Mouse (Mus musculus) cerebellum, adult 11 months (tissue): ENCODE data around the gene Slc2a13.

Experiments
- DNase-seq: peaks from one replicate; pipeline ENCODE4 v3.0.0; 2022

Slc2a13 gene

GRCm38 (mm10) chr15:91495014-91495413, 78.0 kb downstream of the Slc2a13 start:
- DNase-seq: no peak

DNA sequence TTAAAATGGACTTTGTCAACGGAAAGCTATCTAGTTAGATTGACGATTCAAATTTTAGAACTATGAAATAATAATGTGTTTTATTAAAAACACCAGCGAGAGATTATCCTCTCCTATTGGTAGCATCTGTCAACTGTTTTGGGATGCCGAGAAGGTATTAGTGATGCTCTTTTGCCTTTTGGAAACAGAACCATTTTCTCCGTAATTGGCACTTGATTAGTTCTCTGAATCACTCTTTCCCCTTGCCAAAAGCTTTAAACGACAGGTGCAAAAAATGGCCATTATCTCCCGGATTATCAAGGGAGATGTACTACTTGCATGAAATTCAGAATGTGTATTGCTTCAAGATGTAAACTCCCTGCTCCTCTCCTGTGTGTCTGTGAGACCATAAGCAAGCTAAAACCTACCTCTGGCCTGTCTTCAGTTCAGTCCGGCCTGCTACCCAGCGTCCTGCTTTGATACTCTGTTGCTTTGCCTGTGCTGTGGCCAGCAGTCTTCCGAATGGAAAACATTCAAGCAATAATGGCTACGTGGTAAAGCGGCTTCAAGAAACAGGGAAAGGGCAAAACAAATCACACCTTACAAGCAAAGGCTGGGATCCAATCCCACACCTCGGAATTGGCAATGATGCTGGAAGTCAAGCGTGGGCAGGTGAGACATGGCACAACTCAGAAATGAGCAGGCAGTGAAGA, 93.0 kb downstream of the Slc2a13 start:
- no peak for DNase-seq

- DNase-seq: peak; percentile 43
Measured at GRCm38 (mm10) chr15:91477766-91478165, 95.3 kb downstream of the Slc2a13 start.

DNA sequence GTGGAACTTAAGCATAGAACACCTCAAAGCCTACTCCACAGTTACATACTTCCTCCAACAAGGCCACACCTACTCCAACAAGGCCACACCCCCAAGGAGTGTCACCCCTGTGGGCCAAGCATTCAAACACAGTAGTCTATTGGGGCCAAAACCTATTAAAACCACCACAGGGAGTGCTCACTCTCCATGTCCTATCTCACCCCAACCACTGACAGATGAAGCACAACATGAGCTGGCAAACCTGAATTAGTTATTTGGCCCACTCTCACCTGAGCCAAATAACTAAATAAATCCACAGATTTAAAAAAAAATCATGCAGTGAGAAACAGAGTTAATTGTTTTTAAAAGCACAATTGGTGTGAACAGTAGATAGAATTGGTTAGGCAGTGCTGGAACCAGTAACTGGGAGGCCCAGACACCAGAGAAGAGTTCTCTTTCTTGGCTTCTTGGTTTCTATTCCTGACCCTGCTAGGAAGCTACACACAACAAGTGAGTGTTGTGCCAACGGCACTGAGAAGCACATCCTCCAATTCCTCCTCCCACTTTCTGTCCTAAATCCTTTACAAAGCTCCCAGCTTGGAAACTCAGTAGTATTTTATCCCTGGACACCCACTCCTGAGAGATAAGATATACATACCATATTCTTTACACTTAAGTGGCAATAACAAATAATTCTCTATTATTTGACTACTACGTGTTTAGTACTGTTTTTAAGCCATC, 99.2 kb downstream of the Slc2a13 start:
- DNase-seq: no peak

- DNase-seq: no peak
Measured at GRCm38 (mm10) chr15:91465331-91465730, 107.7 kb downstream of the Slc2a13 start.

DNA sequence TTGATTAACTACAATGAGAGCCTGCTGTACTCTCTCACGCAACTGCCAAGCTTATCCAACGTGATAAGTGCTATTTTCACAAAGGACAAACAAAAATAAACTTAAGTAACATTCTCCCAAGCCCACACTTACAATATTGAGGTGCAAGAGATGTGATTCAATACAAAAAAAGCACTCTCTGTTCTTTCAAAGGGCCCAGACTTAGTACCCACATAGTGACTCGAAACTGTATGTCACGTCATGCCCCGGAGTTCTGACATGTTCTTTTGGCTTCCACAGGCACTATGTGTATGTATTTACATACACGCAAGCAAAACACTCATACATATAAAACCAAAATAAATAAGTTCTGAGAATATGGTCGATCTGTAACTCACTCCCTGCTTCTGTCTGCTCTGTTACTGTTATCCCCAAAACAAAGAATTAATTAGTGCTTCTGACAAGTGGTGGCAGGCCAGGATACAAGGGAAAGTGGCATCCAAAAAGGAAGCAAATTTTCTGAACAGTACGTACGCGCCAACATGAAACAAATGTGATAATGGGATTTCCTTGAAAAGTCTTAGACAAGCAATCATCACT, 109.1 kb downstream of the Slc2a13 start:
- no peak for DNase-seq

GRCm38 (mm10) chr15:91463026-91463661, 109.9 kb downstream of the Slc2a13 start:
- peak; percentile 79 for DNase-seq

DNA sequence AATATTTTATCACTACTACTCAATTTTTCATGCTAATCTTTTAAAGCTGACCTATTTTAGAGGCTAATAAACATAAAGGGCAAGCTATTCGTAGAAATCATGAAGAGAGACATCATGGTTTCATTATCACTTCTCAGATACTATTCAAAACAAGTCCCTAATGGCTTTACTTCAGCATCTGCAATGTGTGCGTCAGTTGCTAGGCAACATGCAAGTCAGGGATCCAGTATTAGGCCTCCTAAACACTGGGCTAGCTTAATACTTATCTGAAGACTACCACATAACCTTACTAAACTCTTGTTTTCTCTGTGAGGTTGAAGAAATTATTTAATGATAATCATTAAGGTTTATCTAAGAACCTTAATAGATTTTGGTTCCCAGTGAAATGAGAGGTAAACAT, 111.1 kb downstream of the Slc2a13 start:
- no peak for DNase-seq

- no peak for DNase-seq
Measured at GRCm38 (mm10) chr15:91457202-91457601, 115.9 kb downstream of the Slc2a13 start.

GRCm38 (mm10) chr15:91445399-91445798, 127.7 kb downstream of the Slc2a13 start:
- peak; percentile 36 for DNase-seq

- no peak for DNase-seq
Measured at GRCm38 (mm10) chr15:91443449-91443848, 129.6 kb downstream of the Slc2a13 start.

GRCm38 (mm10) chr15:91439883-91440282, 133.2 kb downstream of the Slc2a13 start:
- DNase-seq: no peak

DNA sequence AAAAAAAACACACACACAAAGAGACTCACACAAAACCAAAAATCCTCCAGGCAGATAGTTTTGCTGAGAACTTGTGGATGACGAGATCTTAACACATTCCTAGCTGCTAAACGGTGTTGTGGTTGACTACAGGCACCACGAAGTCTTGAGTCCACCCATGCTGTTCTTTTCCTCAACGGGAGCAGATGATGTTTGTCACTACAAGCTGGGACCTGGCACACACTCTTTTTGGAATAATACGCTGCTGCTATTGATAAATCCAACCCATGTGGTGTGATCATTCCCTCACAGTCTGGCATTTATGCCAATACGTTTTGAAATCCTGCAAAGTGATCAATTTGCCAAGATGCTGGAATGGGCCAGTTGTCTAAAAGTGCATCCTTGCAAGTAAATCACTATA, 147.6 kb downstream of the Slc2a13 start:
- no peak for DNase-seq

DNA sequence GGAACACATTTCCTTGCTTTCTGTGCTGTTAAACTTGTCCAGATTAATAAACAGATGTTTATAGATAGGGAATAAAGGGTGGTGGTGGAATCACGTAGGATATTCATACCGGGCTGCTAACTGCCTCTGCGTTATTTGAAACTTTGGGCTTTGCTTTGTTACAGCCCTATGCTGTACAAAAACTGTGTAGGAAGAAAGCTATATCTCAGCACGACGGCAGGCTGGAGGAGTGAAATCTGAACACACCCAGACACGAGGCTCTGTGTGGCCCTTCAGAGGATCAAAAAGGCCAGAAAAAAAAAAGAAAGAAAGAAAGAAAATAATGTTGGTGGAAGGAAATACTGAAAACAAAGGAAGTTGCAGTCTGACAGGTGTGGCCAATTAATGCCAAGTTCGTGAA, 166.1 kb downstream of the Slc2a13 start:
- DNase-seq: no peak

DNA sequence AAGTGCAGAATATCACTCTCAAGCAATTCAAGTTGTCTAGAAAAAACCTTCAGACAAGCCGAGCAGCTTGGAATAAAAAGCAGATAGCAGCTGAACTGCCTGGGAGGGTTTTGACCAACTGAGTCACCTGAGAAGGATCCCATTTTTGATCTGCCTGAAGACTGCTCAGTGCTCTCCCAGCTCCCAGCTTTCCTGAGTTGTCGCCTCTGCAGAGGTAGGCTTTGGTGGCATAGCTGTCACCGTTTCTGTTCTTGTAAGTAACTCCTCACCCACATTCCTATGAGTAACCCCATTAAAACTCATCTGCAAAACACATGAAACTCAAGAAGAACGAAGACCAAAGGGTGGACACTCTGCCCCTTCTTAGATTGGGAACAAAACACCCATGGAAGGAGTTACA, 177.9 kb downstream of the Slc2a13 start:
- no peak for DNase-seq

DNA sequence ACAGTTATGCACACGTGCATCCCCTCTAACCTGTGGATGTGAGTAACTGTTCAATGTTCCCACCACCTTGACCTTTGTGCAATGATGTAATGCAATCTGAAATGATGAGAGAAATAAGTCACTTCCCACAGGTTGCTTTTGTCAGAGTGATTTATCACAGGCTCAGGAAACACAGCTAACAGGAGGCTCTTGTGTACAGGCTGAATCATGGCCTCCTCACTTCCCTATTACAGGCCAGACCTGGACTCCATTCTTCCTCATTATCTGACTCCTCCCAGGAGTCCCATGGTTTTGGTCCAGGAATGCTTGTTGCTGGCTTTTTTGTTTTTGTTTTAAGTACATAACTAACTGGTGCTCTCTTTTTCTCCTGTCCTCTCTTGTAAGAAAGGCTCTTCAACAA, 189.4 kb downstream of the Slc2a13 start:
- DNase-seq: no peak

GRCm38 (mm10) chr15:91382606-91383005, 190.5 kb downstream of the Slc2a13 start:
- DNase-seq: no peak

DNA sequence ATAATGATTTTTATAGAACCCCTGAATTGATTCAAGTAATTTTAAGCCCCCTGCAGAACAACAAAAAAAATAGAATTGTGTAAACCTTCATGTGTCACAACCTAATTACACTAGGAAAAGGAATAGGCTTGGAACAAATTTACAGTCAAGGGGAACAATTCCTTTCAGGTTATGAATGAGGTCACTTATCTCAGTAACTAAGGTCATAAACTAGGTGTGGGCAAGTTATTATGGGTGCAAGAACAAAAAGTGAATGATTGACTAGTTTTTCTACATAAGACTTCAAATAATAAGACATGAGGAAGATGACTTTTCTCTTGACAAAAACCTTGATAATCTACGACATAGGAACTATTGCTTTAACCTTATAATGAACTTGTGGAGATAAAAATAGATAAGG, 191.2 kb downstream of the Slc2a13 start:
- DNase-seq: no peak

- DNase-seq: no peak
Measured at GRCm38 (mm10) chr15:91378751-91379325, 194.2 kb downstream of the Slc2a13 start.

DNA sequence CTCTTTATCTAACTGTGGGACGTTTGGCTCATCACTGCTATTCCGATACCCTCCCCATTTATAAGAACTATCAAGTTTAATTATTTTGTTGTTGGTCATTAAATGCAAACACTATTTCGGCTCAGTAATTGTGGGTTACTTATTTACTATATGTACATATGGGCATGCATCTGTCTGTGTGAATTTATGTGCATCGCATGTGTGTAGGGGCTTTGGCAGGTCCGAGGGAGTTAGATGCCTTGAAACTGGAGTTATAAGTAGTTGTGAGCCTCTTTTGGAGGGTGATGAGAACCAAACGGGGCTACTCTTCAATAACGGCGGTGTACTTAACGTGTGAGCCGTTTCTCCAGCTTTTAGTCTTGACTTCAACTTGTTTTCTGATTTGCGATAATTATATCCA, 195.5 kb downstream of the Slc2a13 start:
- DNase-seq: no peak

DNA sequence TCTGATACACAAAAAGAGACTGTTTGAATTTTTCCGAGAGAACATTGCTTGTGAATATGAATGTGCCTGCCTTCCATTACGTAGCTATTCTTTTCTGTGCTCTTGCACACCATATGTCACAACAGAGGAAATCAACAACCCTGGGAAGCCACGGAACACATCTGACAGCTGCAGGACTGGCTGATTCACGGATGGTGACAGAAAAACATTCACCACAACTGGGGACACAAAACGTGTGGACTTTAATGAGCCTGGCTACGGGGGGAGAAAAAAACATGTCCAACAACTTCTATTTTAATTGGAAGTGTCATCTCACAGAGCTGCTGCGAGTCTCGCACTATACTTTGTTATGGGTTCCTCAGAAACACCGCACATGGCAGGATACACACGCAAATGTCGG, 196.0 kb downstream of the Slc2a13 start:
- no peak for DNase-seq

GRCm38 (mm10) chr15:91374441-91374840, 198.6 kb downstream of the Slc2a13 start:
- DNase-seq: no peak

DNA sequence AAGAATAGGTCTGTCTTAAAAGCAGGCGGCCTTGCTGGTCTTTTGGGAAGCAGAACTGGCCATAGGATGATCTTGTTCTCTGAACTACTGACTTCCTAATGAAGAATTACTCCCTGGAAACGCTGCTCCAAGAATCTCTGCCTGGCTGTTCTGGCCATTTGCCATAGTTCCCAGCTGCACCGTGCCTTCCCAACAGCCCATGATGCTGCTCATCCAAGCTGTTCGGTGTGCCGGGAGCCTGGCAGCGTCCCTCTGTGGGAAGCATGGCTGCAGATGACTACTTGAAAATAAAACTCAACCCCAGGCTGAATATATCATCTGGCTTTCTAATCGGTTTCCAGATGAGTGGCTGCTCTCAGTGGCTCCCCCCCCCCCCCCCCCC, 199.9 kb downstream of the Slc2a13 start:
- peak; percentile 72 for DNase-seq
